Mouse (Mus musculus) midbrain, embryonic 14.5 days (tissue): ENCODE data around the gene Gstt2. TPM values are rescaled to one million over a fixed set of nuclear protein-coding genes. Genes with fewer than 3 reads are reported as not detected.

ENCODE experiments used
- ATAC-seq: fragments of 200-750 bp; cut with Nextera tagmentation; 2 replicates; pipeline ENCODE4 v1.8.0; 2017; ENCODE audit warnings: moderate number of reproducible peaks, moderate library complexity; ENCODE audit not compliant: low FRiP score, low TSS enrichment
- DNase-seq: peaks from one replicate; pipeline ENCODE4 v3.0.0-alpha.2; 2015
- H3K27ac ChIP-seq: fragments of 300-500 bp; sonication (generic); replicated peaks from 2 replicates; pipeline ENCODE4 v1.5.1; 2014; ENCODE audit warnings: mild to moderate bottlenecking, low read depth, low read length, moderate library complexity
- H3K27me3 ChIP-seq: fragments of 300-500 bp; sonication (generic); 2 replicates; pipeline ENCODE4 v1.6.1; 2014; ENCODE audit warnings: low read length, control low read depth, mixed read lengths; ENCODE audit not compliant: control insufficient read depth, insufficient read depth
- H3K36me3 ChIP-seq: fragments of 300-500 bp; sonication (generic); 2 replicates; pipeline ENCODE4 v1.6.1; 2014; ENCODE audit warnings: low read length, control low read depth; ENCODE audit not compliant: control insufficient read depth, insufficient read depth
- H3K4me1 ChIP-seq: fragments of 300-500 bp; sonication (generic); 2 replicates; pipeline ENCODE4 v1.6.1; 2014; ENCODE audit warnings: mild to moderate bottlenecking, antibody characterized with exemption, low read length, control low read depth; ENCODE audit not compliant: control insufficient read depth, insufficient read depth
- H3K4me2 ChIP-seq: fragments of 300-500 bp; sonication (generic); 2 replicates; pipeline ENCODE4 v1.6.1; 2014; ENCODE audit warnings: mild to moderate bottlenecking, low read length, moderate library complexity
- H3K4me3 ChIP-seq: fragments of 300-500 bp; sonication (generic); replicated peaks from 2 replicates; pipeline ENCODE4 v1.5.1; 2014; ENCODE audit warnings: low read depth, low read length
- H3K9ac ChIP-seq: fragments of 300-500 bp; sonication (generic); replicated peaks from 2 replicates; pipeline ENCODE4 v1.6.1; 2014; ENCODE audit warnings: mild to moderate bottlenecking, low read length, moderate library complexity
- H3K9me3 ChIP-seq: fragments of 300-500 bp; sonication (generic); 2 replicates; pipeline ENCODE4 v1.6.1; 2016; ENCODE audit warnings: low read length, control low read depth, mixed read lengths; ENCODE audit not compliant: control insufficient read depth
- WGBS: fragments of 180-500 bp; shearing (Covaris S2); extraction: QIAGEN DNeasy Blood & Tissue Kit; methylation state at CpG from one replicate; pipeline ENCODE4 v1.1.7; 2014; 5-methylcytosine and 5-hydroxymethylcytosine counted together
- polyA plus RNA-seq: library from polyadenylated mRNA; unstranded; fragments of >200 nt; fragmentation: Nextera tagmentation; extraction: Ambion mirVana; gene quantifications from 2 replicates; pipeline ENCODE4 v1.2.1, GENCODE M21; 2014

Gene Gstt2
- polyA plus RNA-seq, 1 experiment from 2014 or later, result 4.3 TPM

GRCm38 (mm10) chr10:75824530-75824929 lies 12.7 kb downstream of the Gstt2 start:
- ATAC-seq (no peak), DNase-seq (no peak)
- H3K9ac ChIP-seq, result no peak overlapping the region
- H3K27ac ChIP-seq, result no peak overlapping the region
- no peak overlapping the region for H3K4me2 ChIP-seq
- no peaks in the 10 kb centered on the region for H3K27me3 ChIP-seq
- no peaks in the 10 kb centered on the region for H3K9me3 ChIP-seq
- no peak overlapping the region for H3K4me3 ChIP-seq
- 90% methylated on average over 4 of the region's 4 CpGs for WGBS
- H3K4me1 ChIP-seq, result no peaks in the 10 kb centered on the region
- no peaks in the 10 kb centered on the region for H3K36me3 ChIP-seq

- Histone ChIP-seq H3K36me3 (no peaks in the 10 kb centered on the region), H3K4me3 (no peak overlapping the region), H3K4me1 (no peaks in the 10 kb centered on the region), H3K27me3 (no peaks in the 10 kb centered on the region), H3K4me2 (no peak overlapping the region), H3K9me3 (no peaks in the 10 kb centered on the region), H3K9ac (no peak overlapping the region), H3K27ac (no peak overlapping the region)
- WGBS, result 93% methylated on average over 1 of the region's 1 CpGs
- ATAC-seq (no peak), DNase-seq (no peak)
These were observed 13.4 kb downstream of the Gstt2 start for GRCm38 (mm10) chr10:75823782-75824181.

GRCm38 (mm10) chr10:75822443-75822842 lies 14.8 kb downstream of the Gstt2 start, which contains the start of gene Gstt4:
Gene Gstt4 (minus strand): TSS chr10:75822543.
- Histone ChIP-seq H3K27ac (no peak within 1 kb of the TSS), H3K9ac (no peak within 1 kb of the TSS), H3K9me3 (no peaks in the 10 kb centered on the region), H3K4me3 (no peak within 1 kb of the TSS), H3K4me2 (no peak within 1 kb of the TSS), H3K4me1 (no peaks in the 10 kb centered on the region), H3K27me3 (no peaks in the 10 kb centered on the region), H3K36me3 (no peaks in the 10 kb centered on the region)
- DNase-seq, result no peak
- WGBS, result 92% methylated on average over 2 of the region's 2 CpGs
- ATAC-seq, result no peak

GRCm38 (mm10) chr10:75819882-75820281 lies 17.3 kb downstream of the Gstt2 start:
- no peaks in the 10 kb centered on the region for H3K36me3 ChIP-seq
- no peak overlapping the region for H3K4me3 ChIP-seq
- H3K27me3 ChIP-seq, result no peaks in the 10 kb centered on the region
- H3K27ac ChIP-seq, result no peak overlapping the region
- no peaks in the 10 kb centered on the region for H3K9me3 ChIP-seq
- no peak overlapping the region for H3K4me2 ChIP-seq
- no peak overlapping the region for H3K9ac ChIP-seq
- DNase-seq, result no peak
- 87% methylated on average over 5 of the region's 5 CpGs for WGBS
- no peak for ATAC-seq
- H3K4me1 ChIP-seq, result no peaks in the 10 kb centered on the region

GRCm38 (mm10) chr10:75818641-75819040 lies 18.6 kb downstream of the Gstt2 start:
- 63% methylated on average over 10 of the region's 10 CpGs for WGBS
- no peaks in the 10 kb centered on the region for H3K27me3 ChIP-seq
- no peak overlapping the region for H3K9ac ChIP-seq
- ATAC-seq, result no peak
- H3K4me3 ChIP-seq, result no peak overlapping the region
- no peak for DNase-seq
- no peaks in the 10 kb centered on the region for H3K36me3 ChIP-seq
- H3K9me3 ChIP-seq, result no peaks in the 10 kb centered on the region
- H3K27ac ChIP-seq, result no peak overlapping the region
- H3K4me1 ChIP-seq, result no peaks in the 10 kb centered on the region
- H3K4me2 ChIP-seq, result no peak overlapping the region

GRCm38 (mm10) chr10:75804217-75804616 lies 33.0 kb downstream of the Gstt2 start:
- ATAC-seq, result no peak
- no peak overlapping the region for H3K9ac ChIP-seq
- no peaks in the 10 kb centered on the region for H3K36me3 ChIP-seq
- H3K9me3 ChIP-seq, result no peaks in the 10 kb centered on the region
- no peaks in the 10 kb centered on the region for H3K4me1 ChIP-seq
- DNase-seq, result no peak
- WGBS, result 76% methylated on average over 2 of the region's 2 CpGs
- H3K4me3 ChIP-seq, result no peak overlapping the region
- no peak overlapping the region for H3K27ac ChIP-seq
- H3K4me2 ChIP-seq, result no peak overlapping the region
- no peaks in the 10 kb centered on the region for H3K27me3 ChIP-seq

- WGBS, result 1% methylated on average over 18 of the region's 18 CpGs
- ATAC-seq, result no peak
These were observed 39.0 kb downstream of the Gstt2 start, which contains the start of gene Gstt1 for GRCm38 (mm10) chr10:75798176-75798696. Gene Gstt1 (minus strand): TSS chr10:75798584.

GRCm38 (mm10) chr10:75797619-75798175 lies 39.5 kb downstream of the Gstt2 start:
- Histone ChIP-seq H3K36me3 (no peaks in the 10 kb centered on the region), H3K4me2 (peak overlapping the region; percentile 62), H3K9ac (peak overlapping the region; percentile 46; the same call in 1 of the 2 replicates), H3K4me3 (peak overlapping the region; percentile 29), H3K4me1 (peaks cover 10% of the 10 kb centered on the region; the same call in 1 of the 2 replicates), H3K27me3 (0 out of 2 replicates have a peak, but pooled peaks cover 5% of the 10 kb centered on the region), H3K27ac (no peak overlapping the region), H3K9me3 (no peaks in the 10 kb centered on the region)
- peak; percentile 60 for DNase-seq
- peak; percentile 57; the same call in 1 of the 2 replicates for ATAC-seq
- WGBS, result under 1% methylated on average over 12 of the region's 12 CpGs

More at GRCm38 (mm10) chr10:75798176-75798696, 39.0 kb downstream of the Gstt2 start, which contains the start of gene Gstt1:
- peak within 1 kb of the TSS; percentile 46; the same call in 1 of the 2 replicates for H3K9ac ChIP-seq
- no peak within 1 kb of the TSS for H3K27ac ChIP-seq
- H3K4me3 ChIP-seq, result peak within 1 kb of the TSS; percentile 29
- H3K4me1 ChIP-seq, result peaks cover 10% of the 10 kb centered on the region; the same call in 1 of the 2 replicates
- peak; percentile 68 for DNase-seq
- H3K36me3 ChIP-seq, result no peaks in the 10 kb centered on the region
- peak within 1 kb of the TSS; percentile 62 for H3K4me2 ChIP-seq
- no peaks in the 10 kb centered on the region for H3K9me3 ChIP-seq
- 0 out of 2 replicates have a peak, but pooled peaks cover 5% of the 10 kb centered on the region for H3K27me3 ChIP-seq
